In genomic region chr8:81342999-81343302, GRCm38 (mm10) we compare ENCODE assay signal across 8 mouse cellular contexts. TPM values are rescaled to one million over a fixed set of nuclear protein-coding genes. Genes with fewer than 3 reads are reported as not detected.
DNase-seq lines count a peak whose midpoint lies in the region; ATAC-seq and TF ChIP-seq lines count a peak whose summit lies in the region.

No protein-coding gene starts in this region.

- no peaks in the 10 kb centered on the region for H3K36me3 ChIP-seq in thymus, adult 2 months (ENCODE audit: control insufficient read depth, insufficient read depth, low read length)
- H3K36me3 ChIP-seq in liver, embryonic 13.5 days = no peaks in the 10 kb centered on the region

- H3K9ac ChIP-seq in liver, embryonic 13.5 days = no peak overlapping the region

- peak overlapping the region; percentile 92 for H3K4me3 ChIP-seq in cerebellum, adult 2 months (replicated peaks; ENCODE audit: insufficient read depth, low read depth, low read length)
- peak overlapping the region; percentile 61 for H3K4me3 ChIP-seq in thymus, adult 2 months (ENCODE audit: control insufficient read depth, insufficient read depth, low read length)
- H3K4me3 ChIP-seq in liver, embryonic 13.5 days (replicated peaks) = peak overlapping the region; percentile 55; the same call in 1 of the 2 replicates

- H3K4me1 ChIP-seq in cerebellum, adult 2 months (ENCODE audit: control insufficient read depth, insufficient read depth, low read length) = no peaks in the 10 kb centered on the region
- peaks cover 10% of the 10 kb centered on the region for H3K4me1 ChIP-seq in thymus, adult 2 months (replicated peaks; ENCODE audit: control insufficient read depth, insufficient read depth, low read length)
- no peaks in the 10 kb centered on the region for H3K4me1 ChIP-seq in liver, embryonic 13.5 days (replicated peaks)

- peak overlapping the region; percentile 85 for H3K27ac ChIP-seq in cerebellum, adult 2 months (ENCODE audit: insufficient read depth, low read length)
- H3K27ac ChIP-seq in thymus, adult 2 months (ENCODE audit: control insufficient read depth, insufficient read depth, low read length) = no peak overlapping the region
- H3K27ac ChIP-seq in liver, embryonic 13.5 days = no peak overlapping the region

- no peak for TF ChIP-seq CTCF in cerebellum, adult 2 months (IDR thresholded peaks at IDR 0.05; ENCODE audit: borderline replicate concordance, insufficient read depth, low read depth, low read length)
- no peak for TF ChIP-seq CTCF in thymus, adult 2 months (IDR thresholded peaks at IDR 0.05; ENCODE audit: borderline replicate concordance, control insufficient read depth, extremely low read depth, insufficient read depth, low read length, poor library complexity)

- no peak; the same call in 1 of the 2 replicates for ATAC-seq in liver, embryonic 13.5 days (ENCODE audit: low read depth)
- ATAC-seq in megakaryocyte-erythroid progenitor cell, adult 5-6 weeks (replicated peaks; ENCODE audit: low FRiP score, low TSS enrichment, poor library complexity, severe bottlenecking) = no peak

- H3K27me3 ChIP-seq in cerebellum, adult 2 months (ENCODE audit: control insufficient read depth, insufficient read depth, low read length) = no peaks in the 10 kb centered on the region
- no peaks in the 10 kb centered on the region for H3K27me3 ChIP-seq in thymus, adult 2 months (ENCODE audit: control insufficient read depth, insufficient read depth, low read length)
- peaks cover 13% of the 10 kb centered on the region for H3K27me3 ChIP-seq in liver, embryonic 13.5 days

- H3K9me3 ChIP-seq in liver, embryonic 13.5 days (replicated peaks) = no peaks in the 10 kb centered on the region

- 0 out of 2 replicates have a peak, but pooled peaks have one; percentile 3 for TF ChIP-seq POLR2A in cerebellum, adult 2 months (IDR thresholded peaks at IDR 0.05; ENCODE audit: borderline replicate concordance, insufficient read depth, low read length)
- TF ChIP-seq POLR2A in thymus, adult 2 months (IDR thresholded peaks at IDR 0.05; ENCODE audit: control insufficient read depth, extremely low read depth, insufficient read depth, low read length, poor library complexity) = no peak

- H3K4me2 ChIP-seq in liver, embryonic 13.5 days = peak overlapping the region; percentile 70

- no peak for DNase-seq in cerebellum, adult 2 months
- no peak for DNase-seq in cerebellum, postnatal 4 days (ENCODE audit: low spot score in 2 of 2)
- no peak for DNase-seq in thymus, adult 2 months
- DNase-seq in thymus, adult 18-20 months = no peak
- DNase-seq in liver, embryonic 13.5 days = no peak
- no peak for DNase-seq in adrenal gland, postnatal 25 days
- no peak for DNase-seq in c-Kit-positive CD71-positive TER-119-positive erythroid progenitor cells, embryonic 14.5 days (ENCODE audit: low spot score)

- WGBS in cerebellum, adult 2 months = 11% methylated on average over 3 of the region's 3 CpGs
- WGBS in thymus, adult 2 months = 46% methylated on average over 3 of the region's 3 CpGs
- 9% methylated on average over 3 of the region's 3 CpGs for WGBS in liver, embryonic 13.5 days (ENCODE audit: insufficient replicate concordance)

RNA-seq across cellular contexts. Expression of gene Inpp4b, which starts 0.6 kb away (rescaled TPM):
- polyA plus RNA-seq in cerebellum, adult 2 months (2012; rRNA removed) = 11.8 and 14.3 TPM in 2 replicates
- polyA plus RNA-seq in thymus, adult 2 months (2012; rRNA removed) = 14.8 and 22.6 TPM in 2 replicates
- polyA plus RNA-seq in liver, embryonic 13.5 days (2015; fragmentation: Nextera tagmentation; extraction: Ambion mirVana) = 1.9 and 2.2 TPM in 2 replicates
- total RNA-seq in adrenal gland, postnatal 25 days (2021) = 8.7 and 9.2 TPM in 2 replicates
- total RNA-seq in megakaryocyte-erythroid progenitor cell, adult 5-6 weeks (2014; fragmentation: Nextera tagmentation) = 1.1 and 1.2 TPM in 2 replicates
- total RNA-seq in megakaryocyte-erythroid progenitor cell, adult 5-6 weeks (2017) = 2.7 and 4.3 TPM in 2 replicates
